Mouse (Mus musculus) left cerebral cortex, postnatal 14 days (tissue): ENCODE measurements around the gene Nol3. TPM values are rescaled to one million over a fixed set of nuclear protein-coding genes. Genes with fewer than 3 reads are reported as not detected.

ENCODE experiments used
- DNase-seq, 2 experiments: peaks; one replicate each; pipeline ENCODE4 v3.0.0; 2021 to 2022; ENCODE audit warnings: low spot score in 2 of 2, mixed read lengths in 1 of 2
- intact Hi-C: fragments of 180-260 bp; cut with DNase I; formaldehyde crosslinking; loops from one replicate; pipeline ENCODE4 v1.15.1; 2025
- microRNA-seq, 2 experiments: library from miRNA; unstranded; fragments of <30 nt; microRNA quantifications; one replicate each; pipeline ENCODE4 v1.2.0; 2022
- total RNA-seq, 2 experiments: library from RNA; stranded (reverse); gene quantifications; 2 replicates each; pipeline ENCODE4 v1.2.3; 2021

Nol3 gene
- total RNA-seq, 2 experiments from 2014 or later = 4.5 to 5.1 TPM

- DNase-seq = peak; percentile 97 to 98
- intact Hi-C loops = no loop called here
Observed at GRCm38 (mm10) chr8:105326141-105326672, 50.3 kb downstream of the Nol3 start, which contains the start of the genes Lrrc29 and Tmem208. Lrrc29 (minus strand) TSS chr8:105326278. Tmem208 (plus strand) TSS chr8:105326354.

DNA sequence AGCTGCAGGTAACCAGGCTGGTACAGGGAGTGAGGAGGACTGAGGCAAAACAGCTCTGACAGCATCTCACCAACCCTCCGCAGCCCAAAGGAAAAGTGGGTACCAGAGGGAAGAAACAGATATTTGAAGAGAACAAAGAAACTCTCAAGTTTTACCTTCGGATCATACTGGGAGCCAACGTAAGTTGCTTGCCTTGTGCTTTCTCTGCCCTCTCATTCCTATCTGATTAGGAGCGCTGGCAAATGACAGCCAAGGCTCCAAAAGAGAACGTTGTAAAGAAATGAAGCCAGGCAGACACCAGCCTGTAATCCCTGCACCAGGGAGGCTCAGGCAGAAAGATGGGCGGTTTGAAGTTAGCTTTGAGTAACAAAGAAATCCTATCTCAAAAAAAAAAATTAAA, 51.0 kb downstream of the Nol3 start:
- intact Hi-C loops = no loop called here
- no peak for DNase-seq

DNA sequence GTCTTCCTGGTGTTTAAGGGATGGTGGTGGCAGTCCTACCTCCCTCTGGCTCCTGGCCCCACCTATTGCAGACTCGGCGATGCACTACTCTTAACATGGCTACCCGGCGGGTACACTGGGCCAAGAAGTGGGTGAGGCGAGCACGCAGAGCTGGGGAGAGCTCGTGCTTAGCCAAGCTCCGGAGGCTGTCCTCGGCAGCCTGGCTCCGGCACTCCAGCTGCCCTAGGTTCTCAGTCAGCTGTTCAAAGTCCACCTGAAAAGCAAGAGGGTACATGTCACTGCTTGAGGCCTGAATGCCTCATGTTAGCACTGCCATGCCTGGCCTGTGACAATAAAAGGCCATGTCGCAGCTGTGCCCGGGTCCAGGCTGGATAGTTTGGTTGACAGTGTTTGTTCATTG, 54.4 kb downstream of the Nol3 start:
- intact Hi-C loops = no loop called here
- no peak for DNase-seq

- no peak for DNase-seq
- intact Hi-C loops = no loop called here
Observed at GRCm38 (mm10) chr8:105331469-105331868, 55.5 kb downstream of the Nol3 start.

Small RNA genes lying within 50 kb of the gene (microRNA-seq; reads per million reads assigned to microRNA genes)
- gene Gm27320 (0 reads per million in 2 experiments), gene Mir328 (4,877 to 6,249 reads per million in 2 experiments)

Other genes with a start within 250 kb of the Nol3 start
- not detected for gene Ces3a, start 227.5 kb upstream of the Nol3 start, total RNA-seq
- gene Ces3b, start 192.4 kb upstream of the Nol3 start, total RNA-seq = not detected
- gene Ces4a, start 144.3 kb upstream of the Nol3 start, total RNA-seq = not detected
- gene Cbfb, start 105.5 kb upstream of the Nol3 start, total RNA-seq = 10 to 100 TPM; 20.7 to 23.1 TPM
- 10 to 100 TPM; 31.7 to 32.1 TPM for gene D230025D16Rik, start 51.0 kb upstream of the Nol3 start, total RNA-seq
- gene B3gnt9, start 21.0 kb upstream of the Nol3 start, total RNA-seq = 1 to 10 TPM; 2.6 to 4.8 TPM
- gene Tradd, start 11.5 kb upstream of the Nol3 start, total RNA-seq = 1 to 10 TPM; 6.7 to 7.9 TPM
- gene Fbxl8, start 11.5 kb upstream of the Nol3 start, total RNA-seq = under 1 TPM; 0.80 to 0.83 TPM
- gene Hsf4, start 6.3 kb upstream of the Nol3 start, total RNA-seq = 1 to 10 TPM; 1.5 to 2.3 TPM
- 10 to 100 TPM; 31.7 to 38.2 TPM for gene 4931428F04Rik, start 13.7 kb downstream of the Nol3 start, total RNA-seq
- 1 to 10 TPM; 1.7 to 2.0 TPM for gene Exoc3l, start 20.0 kb downstream of the Nol3 start, total RNA-seq
- gene E2f4, start 21.5 kb downstream of the Nol3 start, total RNA-seq = 10 to 100 TPM; 31.5 to 32.1 TPM
- gene Elmo3, start 29.5 kb downstream of the Nol3 start, total RNA-seq = under 1 TPM; 0.31 to 0.91 TPM
- 1 to 10 TPM; 5.1 to 6.9 TPM for gene Lrrc29, start 50.1 kb downstream of the Nol3 start, total RNA-seq
- 10 to 100 TPM; 42.2 to 43.1 TPM for gene Tmem208, start 50.2 kb downstream of the Nol3 start, total RNA-seq
- gene Fhod1, start 71.8 kb downstream of the Nol3 start, total RNA-seq = 1 to 10 TPM; 2.8 to 2.9 TPM
- 10 to 100 TPM; 25.0 to 35.1 TPM for gene Slc9a5, start 72.7 kb downstream of the Nol3 start, total RNA-seq
- gene Plekhg4, start 97.1 kb downstream of the Nol3 start, total RNA-seq = 1 to 10 TPM; 1.7 to 4.9 TPM
- not detected for gene Kctd19, start 137.4 kb downstream of the Nol3 start, total RNA-seq
- under 1 TPM in 1 of 2 experiments, not detected in 1; 0.40 TPM for gene Lrrc36, start 137.4 kb downstream of the Nol3 start, total RNA-seq
- 10 to 100 TPM; 41.2 to 49.7 TPM for gene Tppp3, start 195.4 kb downstream of the Nol3 start, total RNA-seq
- 10 to 100 TPM; 26.8 to 27.5 TPM for gene Zdhhc1, start 220.8 kb downstream of the Nol3 start, total RNA-seq
- not detected for gene Hsd11b2, start 242.6 kb downstream of the Nol3 start, total RNA-seq